Mouse (Mus musculus) layer of hippocampus, postnatal 36 days (tissue): ENCODE measurements around the gene Cdh22. TPM values are rescaled to one million over a fixed set of nuclear protein-coding genes. Genes with fewer than 3 reads are reported as not detected.

Experiments
- DNase-seq, 2 experiments: peaks; one replicate each; pipeline ENCODE4 v3.0.0; 2022
- total RNA-seq, 2 experiments: library from RNA; stranded (reverse); gene quantifications; 2 replicates each; pipeline ENCODE4 v1.2.3; 2021

Gene Cdh22
- total RNA-seq, 2 experiments from 2014 or later = 12.9 to 13.1 TPM

GRCm38 (mm10) chr2:165145821-165146220 is 88.8 kb downstream of the Cdh22 start:
- no peak for DNase-seq

GRCm38 (mm10) chr2:165143487-165143886 is 91.2 kb downstream of the Cdh22 start:
- DNase-seq = no peak

GRCm38 (mm10) chr2:165136049-165136448 is 98.6 kb downstream of the Cdh22 start:
- DNase-seq = no peak

GRCm38 (mm10) chr2:165133566-165133965 is 101.1 kb downstream of the Cdh22 start:
- no peak for DNase-seq

GRCm38 (mm10) chr2:165131428-165131827 is 103.2 kb downstream of the Cdh22 start:
- no peak for DNase-seq

GRCm38 (mm10) chr2:165129189-165129588 is 105.5 kb downstream of the Cdh22 start:
- no peak for DNase-seq

GRCm38 (mm10) chr2:165126896-165127562 is 107.6 kb downstream of the Cdh22 start:
- no peak for DNase-seq

- DNase-seq = peak in 1 of 2 experiments; percentile 18
Observed at GRCm38 (mm10) chr2:165121206-165121840, 113.3 kb downstream of the Cdh22 start.

- DNase-seq = no peak
Observed at GRCm38 (mm10) chr2:165120765-165121164, 113.9 kb downstream of the Cdh22 start.

- no peak for DNase-seq
Observed at GRCm38 (mm10) chr2:165113733-165114132, 120.9 kb downstream of the Cdh22 start.

GRCm38 (mm10) chr2:165112149-165112548 is 122.5 kb downstream of the Cdh22 start:
- DNase-seq = peak; percentile 51 to 70

- no peak for DNase-seq
Observed at GRCm38 (mm10) chr2:165106585-165106984, 128.1 kb downstream of the Cdh22 start.

GRCm38 (mm10) chr2:165105513-165106079 is 129.1 kb downstream of the Cdh22 start:
- no peak for DNase-seq

GRCm38 (mm10) chr2:165102920-165103319 is 131.7 kb downstream of the Cdh22 start:
- DNase-seq = no peak

GRCm38 (mm10) chr2:165100749-165101148 is 133.9 kb downstream of the Cdh22 start:
- no peak for DNase-seq

- no peak for DNase-seq
Observed at GRCm38 (mm10) chr2:165098861-165099260, 135.8 kb downstream of the Cdh22 start.

GRCm38 (mm10) chr2:165096367-165096766 is 138.3 kb downstream of the Cdh22 start:
- DNase-seq = no peak

GRCm38 (mm10) chr2:165092393-165092792 is 142.3 kb downstream of the Cdh22 start:
- DNase-seq = no peak

- DNase-seq = no peak
Observed at GRCm38 (mm10) chr2:165091433-165091965, 143.2 kb downstream of the Cdh22 start.

GRCm38 (mm10) chr2:165090650-165091049 is 144.0 kb downstream of the Cdh22 start, which contains the start of gene 1700025C18Rik:
Gene 1700025C18Rik, minus strand, starts transcription at chr2:165090750.
- no peak for DNase-seq

- no peak for DNase-seq
Observed at GRCm38 (mm10) chr2:165089470-165089869, 145.2 kb downstream of the Cdh22 start.

GRCm38 (mm10) chr2:165086634-165087033 is 148.0 kb downstream of the Cdh22 start:
- DNase-seq = no peak

GRCm38 (mm10) chr2:165081257-165081656 is 153.4 kb downstream of the Cdh22 start:
- no peak for DNase-seq
